Mouse (Mus musculus) c-Kit-positive CD71-positive TER-119-positive erythroid progenitor cells, embryonic 14.5 days (primary cell): ENCODE results near the gene Smox.

Experiments
- DNase-seq: peaks from one replicate; pipeline ENCODE4 v3.0.0-alpha.2; 2013; ENCODE audit warnings: low spot score

Smox gene

DNA sequence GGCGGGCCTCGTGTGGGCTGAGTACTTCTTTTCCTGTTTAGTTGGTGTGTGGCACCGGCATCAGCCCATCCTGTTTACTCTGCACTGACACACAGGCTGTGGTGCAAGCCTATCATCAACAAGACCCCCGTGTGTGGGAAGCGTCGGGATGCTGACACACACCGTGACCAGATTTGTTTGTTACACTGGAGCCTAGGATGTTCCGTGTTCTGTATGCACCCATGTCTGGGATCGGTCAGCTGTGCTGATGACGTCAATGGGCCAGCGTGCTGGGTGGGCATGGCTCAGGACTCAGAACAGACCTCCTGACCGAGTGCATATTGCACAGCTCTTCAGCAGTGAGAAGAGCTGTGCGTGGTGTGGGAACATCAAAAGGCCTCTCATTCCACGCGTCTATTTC, 6.2 kb upstream of the Smox start:
- DNase-seq: no peak

DNA sequence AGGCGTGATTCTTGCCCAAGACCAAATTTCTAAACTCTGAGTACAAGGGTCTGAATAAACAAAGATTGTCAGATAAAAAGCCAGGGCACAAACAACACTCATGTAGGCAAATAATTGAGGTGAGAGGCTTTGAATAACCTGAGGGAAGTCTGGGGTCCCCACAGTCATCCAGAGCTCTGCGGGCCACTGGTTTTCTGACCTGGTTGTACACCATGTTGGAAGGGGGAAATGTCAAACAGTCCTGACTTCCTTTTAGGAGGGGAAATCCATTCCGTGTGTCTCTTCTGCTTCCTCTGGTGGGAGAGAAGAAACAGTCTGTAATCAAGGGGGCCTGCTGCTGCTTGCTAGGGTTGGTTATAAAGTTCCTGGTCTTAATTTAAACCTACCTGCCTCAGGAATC, 5.2 kb upstream of the Smox start:
- no peak for DNase-seq

DNA sequence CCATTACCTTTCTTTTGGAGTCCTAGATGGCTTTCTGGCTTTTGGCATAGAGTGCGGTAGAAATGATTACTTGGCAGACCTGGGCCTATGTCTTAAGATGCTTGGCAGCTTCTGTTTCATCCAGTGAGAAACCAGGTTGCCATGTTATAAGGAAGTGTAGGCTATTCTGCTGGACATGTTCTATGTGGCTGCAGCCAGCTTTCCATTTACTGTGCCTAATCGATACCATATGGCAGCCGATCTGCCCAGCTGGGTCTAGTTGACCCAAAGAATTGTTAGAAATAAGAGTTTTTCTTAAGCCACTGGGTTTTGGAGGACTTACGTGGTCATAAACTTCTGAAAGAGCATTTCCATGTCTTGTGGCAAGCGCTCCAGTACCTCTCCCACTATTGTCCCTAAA, 4.0 kb upstream of the Smox start:
- no peak for DNase-seq

DNA sequence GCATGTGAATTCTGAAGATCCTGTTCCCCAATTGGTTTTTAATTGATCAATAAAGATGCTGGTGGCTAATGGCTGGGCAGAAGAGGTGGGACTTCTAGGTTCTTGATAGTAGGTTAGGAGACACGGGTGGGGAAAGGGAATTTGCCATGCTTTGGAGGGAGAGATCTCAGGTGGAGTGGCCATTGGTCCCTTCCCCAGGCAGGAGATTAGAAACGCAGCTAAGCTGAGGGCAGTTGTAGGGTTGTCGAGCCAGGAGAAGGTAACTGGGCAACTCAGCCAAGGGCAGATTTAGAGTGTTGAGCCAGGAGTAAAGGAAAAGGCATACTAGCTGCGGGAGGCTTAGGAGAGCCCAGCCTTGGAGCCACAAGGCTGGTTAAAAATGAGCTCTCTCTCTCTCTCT, 3.0 kb upstream of the Smox start:
- no peak for DNase-seq

DNA sequence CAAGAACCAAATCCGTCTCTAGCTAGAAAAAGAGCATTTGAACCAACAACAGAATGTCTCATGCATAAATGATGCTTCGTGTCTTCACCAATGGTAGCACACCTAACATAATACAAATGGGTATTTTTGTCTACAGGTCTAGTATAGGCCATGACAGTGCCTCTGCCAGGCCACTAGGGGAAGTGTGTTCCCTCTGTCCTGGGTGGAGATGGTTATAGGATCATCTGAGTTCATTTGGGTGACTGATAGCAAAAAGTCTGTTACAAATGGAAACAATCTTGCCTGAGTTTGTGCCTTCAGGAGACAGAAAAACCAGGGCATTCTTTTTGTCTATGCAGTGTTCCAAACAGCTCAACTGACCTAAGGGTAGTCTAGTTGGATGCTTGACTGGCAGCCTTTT, 2.4 kb upstream of the Smox start:
- no peak for DNase-seq

DNA sequence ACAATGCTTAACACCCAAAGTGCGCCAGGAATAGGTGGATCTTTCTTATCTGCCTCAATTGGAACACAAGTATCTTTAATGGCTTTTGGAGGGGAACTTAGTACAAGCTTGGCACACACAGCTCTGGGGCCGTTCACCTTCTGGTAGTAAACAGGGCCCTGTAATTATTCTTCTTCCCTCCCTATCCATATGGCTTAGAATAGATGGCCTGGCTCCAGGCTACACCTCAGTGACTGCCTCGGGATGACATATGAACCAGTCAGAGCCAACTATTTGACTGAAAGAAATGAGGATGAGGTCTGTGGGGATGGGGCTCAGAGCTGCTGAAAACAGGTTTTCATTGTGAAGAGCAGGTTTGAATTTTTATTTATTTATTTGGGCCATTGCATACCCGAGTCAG, 1.7 kb upstream of the Smox start:
- DNase-seq: no peak

DNA sequence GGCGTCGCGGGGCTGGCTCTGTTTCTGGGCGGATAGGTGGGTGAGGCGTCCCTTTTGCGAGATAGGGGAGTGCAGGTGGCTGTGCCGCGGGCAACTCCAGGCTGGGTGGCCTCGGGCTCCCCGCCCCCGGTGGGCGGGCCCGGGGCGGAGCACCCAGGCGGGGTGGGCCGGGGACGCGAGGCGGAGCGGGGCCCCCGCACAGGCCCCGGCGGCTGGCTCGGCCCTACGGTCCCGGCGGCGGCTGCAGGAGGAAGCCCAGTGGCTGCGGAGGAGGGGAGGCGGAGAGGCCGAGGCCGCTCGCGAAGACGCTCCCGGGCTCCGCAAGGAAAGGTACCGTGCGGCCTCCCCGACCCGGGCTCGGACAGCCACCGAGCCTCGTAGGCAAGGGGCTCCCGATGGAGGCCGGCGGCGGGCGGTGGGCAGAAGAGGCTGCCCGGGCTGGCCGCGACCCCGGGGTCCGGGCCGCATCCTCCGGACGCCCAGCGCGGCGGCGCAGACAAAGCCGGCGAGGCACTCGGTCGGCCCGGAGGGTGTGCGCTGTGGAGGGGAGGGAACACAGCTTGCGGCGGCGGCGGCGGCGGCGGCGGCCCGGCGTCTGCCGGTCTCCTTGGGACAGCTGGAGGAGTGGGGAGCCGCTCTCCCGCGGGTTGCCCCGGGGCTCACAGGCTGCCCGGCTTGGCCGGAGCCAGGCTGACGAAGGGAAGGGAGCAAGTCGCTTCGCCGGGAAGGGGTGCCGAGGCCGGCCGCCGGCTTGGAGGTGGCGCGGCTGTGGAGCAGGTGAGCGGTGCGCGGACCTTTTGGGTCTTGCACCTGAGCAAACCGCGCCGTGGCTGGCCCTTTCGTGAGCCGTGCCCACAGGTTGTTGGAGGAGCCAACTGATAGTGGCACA, 655 bp downstream of the Smox start:
- peak; percentile 84 for DNase-seq

DNA sequence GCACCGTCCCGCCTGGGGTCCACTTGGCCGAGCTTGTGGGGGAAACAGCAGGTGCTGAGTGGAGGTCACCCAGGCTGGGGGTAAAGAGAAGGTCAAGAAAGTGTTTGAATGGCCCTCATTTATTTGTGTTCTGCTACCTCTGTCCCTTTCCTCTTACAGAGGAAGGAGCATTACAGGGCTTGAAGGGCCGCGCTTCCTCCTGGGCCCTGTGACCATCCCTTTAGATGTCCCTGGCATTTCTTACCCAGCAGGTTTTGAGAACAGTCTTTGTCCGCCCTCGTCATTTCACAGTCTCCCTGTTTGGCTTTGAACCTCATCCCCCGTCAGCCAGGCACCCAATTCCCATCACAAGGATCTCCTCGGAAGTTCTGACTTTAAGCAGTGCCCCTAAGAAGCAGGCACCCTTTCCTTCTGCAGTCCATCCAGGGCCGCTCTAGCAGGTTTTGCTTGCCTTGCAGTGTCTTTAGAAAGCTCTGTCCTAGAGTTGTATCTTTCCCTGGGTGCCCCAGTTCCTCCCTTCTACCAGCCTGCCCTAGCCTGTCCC, 1.4 kb downstream of the Smox start:
- no peak for DNase-seq

DNA sequence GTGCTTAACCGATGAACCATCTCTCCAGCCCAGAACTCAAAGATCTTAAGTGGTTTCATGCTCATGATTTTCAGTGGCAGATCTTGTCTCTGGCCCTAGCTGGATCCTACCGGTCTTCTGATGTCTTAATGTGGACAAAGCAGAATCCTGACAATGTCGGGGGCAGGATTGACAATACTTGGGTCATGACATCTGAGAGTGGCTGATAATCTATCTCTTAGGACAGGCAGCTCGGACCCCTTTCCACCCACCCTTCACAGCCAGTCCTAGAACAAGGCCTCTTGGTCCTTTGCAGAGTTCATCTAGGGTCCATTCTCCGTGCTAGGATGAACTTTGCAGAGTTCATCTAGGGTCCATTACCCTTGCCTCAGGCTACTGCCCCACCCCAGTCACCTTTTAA, 2.1 kb downstream of the Smox start:
- DNase-seq: peak; percentile 57

DNA sequence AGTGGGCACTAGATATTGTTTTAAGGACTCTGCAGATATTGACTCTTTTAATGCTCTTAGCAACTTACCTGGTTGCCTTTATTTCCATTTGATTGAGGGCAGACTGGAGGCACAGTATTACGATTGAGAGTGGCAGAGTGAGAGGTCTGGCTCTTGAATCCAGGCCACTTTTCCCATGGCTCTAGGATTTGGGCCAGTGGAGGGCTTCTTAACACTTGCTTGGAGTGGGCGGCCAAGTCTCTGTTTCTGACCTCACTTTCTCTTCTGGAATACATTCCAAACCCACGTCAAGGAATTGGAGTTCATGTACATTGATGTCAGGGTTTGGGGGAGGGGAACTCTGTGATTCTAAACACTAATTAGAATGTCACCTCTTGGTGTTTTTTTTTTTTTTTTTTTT, 4.0 kb downstream of the Smox start:
- no peak for DNase-seq

DNA sequence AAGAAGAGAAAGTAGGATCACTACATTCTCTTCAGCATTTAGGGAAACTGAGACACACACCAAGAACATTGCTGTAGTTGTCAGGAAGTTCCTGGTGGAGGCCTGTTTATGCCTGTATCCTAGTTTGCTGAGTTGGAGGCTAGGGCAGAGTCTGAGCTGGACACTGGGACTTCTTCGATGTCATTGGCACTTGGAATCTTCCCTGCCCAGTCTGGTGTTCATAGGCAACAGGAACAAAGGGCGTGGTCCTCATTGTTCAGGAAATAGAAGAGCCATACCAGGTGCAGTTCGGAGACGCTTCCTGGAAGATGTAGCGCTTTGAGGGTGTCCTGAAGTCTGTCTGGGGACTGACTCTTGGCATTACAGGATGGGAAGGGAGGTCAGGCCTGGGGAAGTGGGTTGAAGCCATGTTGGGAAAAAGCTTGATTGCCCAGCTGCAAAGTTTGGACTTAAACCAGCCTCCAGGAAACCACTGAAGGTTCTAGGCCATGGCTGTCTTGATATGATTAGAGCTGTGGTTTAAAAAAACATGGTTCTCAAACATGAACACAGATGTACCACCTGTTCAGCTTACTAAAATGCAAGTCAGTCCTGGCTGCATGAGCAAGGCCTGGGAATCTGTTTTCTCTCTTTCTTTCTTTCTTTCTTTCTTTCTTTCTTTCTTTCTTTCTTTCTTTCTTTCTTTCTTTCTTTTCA, 5.0 kb downstream of the Smox start:
- no peak for DNase-seq

DNA sequence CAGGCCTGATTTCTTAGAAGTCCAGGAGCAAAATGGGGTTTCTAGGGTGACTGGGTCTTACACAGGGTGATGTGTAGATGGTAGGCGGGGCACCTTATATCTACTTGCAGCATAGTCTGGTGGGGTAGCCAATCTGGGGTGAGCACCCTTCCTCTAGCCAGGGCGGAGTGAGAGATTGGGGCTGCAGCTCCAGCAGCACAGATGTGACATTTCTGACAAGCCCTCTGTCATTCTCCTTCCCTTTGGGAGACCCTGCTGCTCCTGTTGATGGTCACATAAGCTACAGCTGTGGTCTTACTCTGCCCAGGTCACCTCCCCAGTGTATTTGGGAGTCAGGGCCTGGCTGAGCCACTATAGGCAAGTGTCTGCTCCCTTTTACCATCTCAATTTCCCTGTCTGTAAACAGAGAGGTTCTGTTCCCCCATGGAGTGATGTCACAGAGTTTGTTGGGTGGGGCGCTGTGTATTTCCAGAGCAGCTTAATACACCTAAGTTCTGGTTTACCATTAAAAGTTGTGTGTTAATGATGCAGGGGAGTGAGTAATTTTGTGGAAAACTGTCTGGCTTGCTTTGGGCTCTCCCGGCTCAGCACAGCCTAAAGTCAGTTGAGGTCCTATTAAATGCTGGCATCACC, 6.0 kb downstream of the Smox start:
- peak; percentile 92 for DNase-seq

DNA sequence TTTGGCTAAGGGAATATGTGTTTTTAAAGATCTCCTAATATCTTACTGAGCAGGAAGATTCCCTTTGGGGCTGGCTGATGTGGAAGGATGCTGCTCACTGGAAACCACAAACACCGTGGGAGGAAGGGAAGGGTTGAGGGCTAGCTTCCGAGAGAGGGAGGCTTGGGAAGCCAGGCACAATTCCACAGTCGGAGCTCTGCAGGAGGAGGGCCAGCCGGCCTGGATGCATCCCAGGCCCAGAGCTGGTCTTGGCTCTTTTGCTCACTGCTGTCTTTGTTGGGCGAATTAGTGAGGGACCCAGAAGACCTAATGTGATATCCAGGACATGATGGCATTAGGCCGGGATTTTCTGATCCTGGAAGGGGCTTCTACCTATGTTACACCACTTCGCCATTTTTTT, 6.9 kb downstream of the Smox start:
- DNase-seq: no peak

DNA sequence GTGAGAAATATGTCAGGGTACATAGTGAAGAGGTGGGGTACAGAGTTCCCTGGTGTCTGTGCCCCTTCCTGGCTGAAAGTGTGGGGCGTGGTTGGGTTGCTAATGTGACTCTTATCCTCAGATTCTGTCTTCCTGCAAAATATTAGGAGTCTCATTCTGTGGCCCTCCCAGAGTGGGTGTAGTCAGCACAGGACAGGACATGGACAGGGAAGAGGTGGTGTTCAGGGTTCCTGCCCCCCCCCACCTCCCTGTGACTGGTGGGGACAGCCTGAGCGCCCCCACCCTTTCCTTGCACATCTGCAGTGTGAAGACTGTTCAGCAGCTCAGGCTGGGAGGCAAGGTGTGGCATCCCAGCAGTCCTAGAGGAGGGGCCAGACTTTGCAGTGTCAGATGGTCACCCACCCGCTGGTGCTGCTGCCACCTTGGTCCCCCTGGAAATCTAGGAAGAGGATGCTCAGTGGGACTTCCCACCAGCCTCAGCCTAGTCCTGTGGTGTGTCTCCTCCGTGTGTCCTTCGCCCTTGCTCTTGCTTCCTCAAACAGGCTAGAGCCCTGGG, 8.1 kb downstream of the Smox start:
- DNase-seq: no peak

DNA sequence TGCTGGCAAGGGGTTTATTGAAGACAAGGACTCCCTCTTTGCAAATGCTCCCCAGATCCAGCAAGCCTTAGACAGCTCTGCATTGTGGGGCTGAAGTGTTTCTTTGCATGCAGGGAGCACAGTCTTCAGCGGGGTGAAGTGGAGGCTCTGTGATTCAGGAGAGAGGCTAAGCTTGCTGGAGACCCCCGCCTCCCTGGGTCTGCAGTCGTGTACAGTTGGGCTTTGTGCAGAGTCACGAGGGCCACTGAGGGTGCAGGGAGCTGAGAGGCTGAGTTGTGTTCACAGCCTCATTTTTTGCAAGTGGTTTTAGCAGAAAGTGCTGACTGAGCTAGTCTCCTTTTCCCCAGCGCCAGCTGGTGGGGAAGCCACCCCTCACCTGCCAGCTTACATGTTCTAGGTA, 10.6 kb downstream of the Smox start:
- DNase-seq: no peak

DNA sequence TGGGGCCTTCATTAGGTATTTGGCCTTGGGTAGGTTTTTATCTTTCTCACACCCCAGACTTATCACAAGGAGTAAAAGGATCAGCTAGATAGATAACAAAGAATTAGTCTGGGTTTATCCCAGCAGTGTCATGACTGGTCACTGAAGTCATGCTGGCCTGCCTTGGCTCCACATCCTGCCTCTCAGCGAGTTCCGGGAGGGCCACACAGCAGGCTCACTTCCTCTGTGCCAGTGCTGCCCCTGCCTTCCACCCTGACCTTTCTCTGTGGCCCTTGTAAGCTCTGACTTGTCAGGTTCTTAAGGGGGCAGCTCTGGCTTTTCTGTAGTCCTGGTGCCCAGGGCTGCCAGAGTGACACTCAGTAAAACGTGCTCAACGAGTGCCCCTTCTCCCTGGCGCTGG, 11.3 kb downstream of the Smox start:
- no peak for DNase-seq

DNA sequence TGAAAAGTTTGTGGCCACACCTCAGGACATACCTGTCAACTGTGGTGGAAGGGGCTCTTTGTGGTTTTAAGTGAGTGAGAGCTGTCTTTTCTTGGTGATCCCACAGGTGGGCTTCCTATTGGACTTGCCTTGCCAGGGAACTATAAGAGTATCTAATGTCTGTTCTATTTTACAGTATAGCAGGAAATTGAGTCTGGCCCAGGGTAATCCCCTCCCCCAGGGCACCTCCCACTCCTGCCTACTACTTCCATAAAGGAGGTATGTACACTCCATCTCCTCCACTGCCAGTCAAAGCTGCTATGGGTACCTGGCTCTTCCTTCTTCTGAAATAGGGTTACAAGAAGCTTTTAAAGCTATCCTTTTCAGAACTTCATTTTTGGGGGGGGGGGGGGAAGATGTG, 14.1 kb downstream of the Smox start:
- DNase-seq: no peak

DNA sequence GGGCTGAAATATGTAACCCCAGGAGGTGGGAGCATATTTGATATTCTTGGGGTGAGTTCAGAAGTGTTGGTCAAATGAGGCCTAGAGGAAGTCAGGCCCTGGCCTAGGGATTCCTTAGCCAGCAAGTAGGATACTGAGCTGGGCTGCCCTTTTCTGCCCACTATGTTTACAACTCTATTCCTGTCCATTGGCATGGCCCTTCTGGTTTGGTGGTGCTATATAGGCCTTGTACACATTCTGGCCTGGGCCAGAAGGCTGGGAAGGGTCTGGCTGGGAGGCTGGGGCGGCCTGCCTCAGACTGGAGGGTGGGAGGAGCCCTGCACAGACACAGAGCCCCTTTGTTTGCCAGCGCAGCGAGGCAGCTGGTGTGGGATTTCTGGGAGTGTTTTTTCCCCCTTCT, 15.1 kb downstream of the Smox start:
- no peak for DNase-seq

DNA sequence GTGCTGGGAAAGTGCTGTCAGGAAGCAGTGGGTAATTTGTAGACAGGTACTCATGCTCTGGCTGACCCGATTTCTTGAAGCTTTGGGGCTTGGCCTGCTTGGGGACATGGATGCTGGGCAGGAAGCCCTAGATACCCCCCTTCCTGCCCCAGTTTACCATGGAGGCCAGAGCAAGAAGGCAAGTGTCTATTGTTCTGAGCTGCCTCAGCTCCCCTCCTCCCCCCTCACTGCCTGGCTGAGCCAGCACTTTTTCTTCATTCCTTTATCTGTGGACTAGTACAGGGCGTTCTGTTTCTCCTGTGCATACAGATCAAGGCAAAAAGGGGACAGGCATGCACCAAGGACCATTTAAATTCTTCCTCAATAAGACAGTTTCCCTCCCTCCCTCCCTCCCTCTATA, 17.2 kb downstream of the Smox start:
- DNase-seq: no peak

DNA sequence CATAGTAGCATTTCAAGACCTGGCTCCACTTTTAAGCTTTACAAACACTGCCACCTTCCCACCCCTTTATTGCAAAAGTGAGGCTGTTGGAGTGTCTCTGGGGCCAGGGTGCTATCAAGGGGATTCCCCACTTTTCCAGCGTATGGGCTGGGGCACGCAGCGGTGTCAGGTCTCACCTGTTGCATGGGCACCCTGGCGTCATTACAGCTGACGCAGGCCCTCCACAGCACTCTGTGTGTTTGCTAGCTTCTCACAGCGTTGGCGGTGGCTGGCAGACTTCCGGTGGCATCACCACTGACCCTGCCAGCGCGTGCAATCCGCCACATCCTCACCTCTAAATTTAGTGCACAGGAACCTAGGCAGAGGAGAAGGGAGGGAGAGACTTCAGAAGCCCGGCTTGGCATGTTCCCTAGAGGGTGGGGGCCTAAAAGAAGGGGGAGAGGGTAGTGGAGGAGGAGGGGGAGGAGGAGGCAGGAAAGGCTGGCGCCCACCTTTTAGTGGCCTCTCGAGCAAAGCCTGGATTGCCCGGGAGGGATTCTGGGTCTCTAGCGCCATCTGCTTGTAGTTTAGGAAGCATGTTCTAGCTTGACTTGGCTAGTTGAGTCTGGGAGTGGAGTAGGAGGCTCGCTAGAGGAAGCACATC, 18.5 kb downstream of the Smox start:
- peak; percentile 60 for DNase-seq

DNA sequence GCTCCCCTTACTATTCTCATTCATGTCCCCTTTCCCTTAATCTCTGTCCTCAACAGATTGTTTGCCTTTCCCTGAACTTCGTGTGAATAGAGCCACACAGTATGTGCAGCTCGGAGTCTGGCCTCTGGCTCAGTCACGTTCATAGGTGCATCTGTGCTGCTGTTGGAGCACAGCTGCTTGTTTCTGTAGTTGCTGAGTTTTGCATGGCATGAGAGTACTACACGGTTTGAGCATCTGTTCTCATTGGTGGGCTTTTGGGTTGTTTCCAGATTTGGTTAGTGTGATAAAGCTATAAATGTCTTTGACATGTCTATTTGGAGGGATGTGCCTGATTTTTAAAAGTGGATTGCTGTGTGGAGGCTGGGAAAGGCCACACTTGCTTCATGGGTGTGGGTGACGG, 19.2 kb downstream of the Smox start:
- DNase-seq: no peak

DNA sequence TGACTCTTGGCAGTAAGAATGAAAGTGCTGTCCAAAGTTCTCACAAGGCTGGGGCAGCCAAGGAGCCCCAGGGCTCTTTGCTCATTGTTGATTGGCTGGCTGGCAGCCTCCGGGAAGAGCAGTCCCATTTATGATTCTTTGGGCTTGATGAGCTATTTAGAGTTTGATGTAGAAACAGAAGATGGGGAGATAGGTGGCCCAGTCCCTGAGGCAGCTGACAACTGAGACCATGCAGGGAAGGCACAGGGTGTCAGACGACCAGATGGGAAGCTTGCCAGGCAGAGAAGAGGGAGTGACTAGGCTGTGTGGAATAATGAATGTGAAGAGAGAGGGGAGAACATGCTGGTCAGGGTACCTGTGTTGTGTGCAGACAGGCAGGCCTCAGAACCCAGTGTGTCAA, 22.2 kb downstream of the Smox start:
- DNase-seq: no peak
